Mouse (Mus musculus) brain, embryonic 14.5 days (tissue): ENCODE results near the gene Wrb.

ENCODE experiments used
- CTCF ChIP-seq: fragments of 200-500 bp; IDR thresholded peaks from 2 replicates; pipeline ENCODE4 v1.5.1; 2012; ENCODE audit warnings: inconsistent platforms, mild to moderate bottlenecking, moderate library complexity, borderline replicate concordance; ENCODE audit not compliant: insufficient read depth, insufficient read length; ENCODE audit errors: extremely low read depth
- POLR2A ChIP-seq: fragments of 200-500 bp; IDR thresholded peaks from 2 replicates; pipeline ENCODE4 v1.6.1; 2012; ENCODE audit warnings: mild to moderate bottlenecking, inconsistent platforms, borderline replicate concordance; ENCODE audit not compliant: poor library complexity, insufficient read depth, insufficient read length, severe bottlenecking; ENCODE audit errors: extremely low read depth

- TF ChIP-seq CTCF (no peak), POLR2A (no peak)
Observed at GRCm38 (mm10) chr16:96161336-96161735, 16.1 kb downstream of the Wrb start.
